Mouse (Mus musculus): ENCODE data around the gene Aldh1a2.

The Aldh1a2 gene

DNA sequence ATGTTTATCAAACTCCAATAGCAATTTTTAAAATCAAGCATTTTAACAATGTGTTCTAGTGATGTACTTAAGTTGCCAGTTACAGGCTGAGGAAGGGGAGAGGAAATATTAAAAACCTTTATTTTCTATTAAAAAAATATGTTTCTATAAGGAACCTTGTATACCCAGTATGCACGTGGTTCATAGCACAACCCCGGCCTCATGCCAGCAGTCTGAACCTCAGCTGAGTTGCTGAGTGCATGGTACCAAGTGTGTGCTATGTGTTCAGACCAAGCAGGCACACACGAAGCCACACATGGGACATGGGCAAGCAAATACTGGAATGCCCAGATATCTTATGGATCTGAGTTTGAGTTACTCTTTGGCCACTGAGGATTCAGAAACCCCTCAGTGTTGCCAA lies 74.2 kb downstream of the Aldh1a2 start:
- DNase-seq (ENCODE audit: low spot score): no peak

DNA sequence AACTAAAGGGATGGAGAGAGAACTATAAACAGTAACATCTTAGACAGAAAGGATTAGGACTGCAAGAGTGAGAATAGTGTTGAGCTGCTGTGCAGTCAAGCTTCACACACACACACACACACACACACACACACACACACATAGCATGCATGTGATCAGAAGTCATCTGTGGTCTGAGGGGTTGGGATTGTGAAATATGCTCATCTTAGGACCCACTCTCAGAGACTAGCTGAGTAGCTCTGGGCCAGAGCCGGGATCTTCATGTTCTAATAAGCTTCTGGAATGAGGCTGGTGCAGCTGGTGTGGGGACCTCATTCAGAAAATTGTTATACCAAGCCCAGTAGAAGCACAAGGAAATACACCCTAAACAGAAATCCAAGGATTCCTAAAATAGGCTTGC lies 75.1 kb downstream of the Aldh1a2 start:
- no peak for DNase-seq (ENCODE audit: low spot score)

DNA sequence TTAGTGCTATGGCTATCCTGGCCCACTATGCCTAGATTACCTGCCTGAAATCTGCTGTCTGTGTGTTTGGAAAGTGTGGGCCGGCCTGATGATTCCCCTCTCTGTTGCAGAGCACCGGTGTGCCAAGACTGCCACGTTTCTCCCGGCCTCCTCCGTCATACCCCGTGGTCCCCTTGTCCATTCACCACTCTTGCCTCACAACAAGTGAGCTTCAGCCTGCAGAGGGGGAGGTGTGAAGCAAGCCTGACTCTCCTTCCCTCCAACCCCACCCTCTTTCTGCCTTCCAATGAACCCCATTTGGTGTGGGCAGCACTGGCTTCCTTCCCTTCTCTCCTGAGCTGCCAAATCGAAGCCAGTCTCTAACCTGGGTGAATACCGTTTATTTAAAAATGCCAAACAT lies 79.9 kb downstream of the Aldh1a2 start:
- DNase-seq (ENCODE audit: low spot score): no peak

DNA sequence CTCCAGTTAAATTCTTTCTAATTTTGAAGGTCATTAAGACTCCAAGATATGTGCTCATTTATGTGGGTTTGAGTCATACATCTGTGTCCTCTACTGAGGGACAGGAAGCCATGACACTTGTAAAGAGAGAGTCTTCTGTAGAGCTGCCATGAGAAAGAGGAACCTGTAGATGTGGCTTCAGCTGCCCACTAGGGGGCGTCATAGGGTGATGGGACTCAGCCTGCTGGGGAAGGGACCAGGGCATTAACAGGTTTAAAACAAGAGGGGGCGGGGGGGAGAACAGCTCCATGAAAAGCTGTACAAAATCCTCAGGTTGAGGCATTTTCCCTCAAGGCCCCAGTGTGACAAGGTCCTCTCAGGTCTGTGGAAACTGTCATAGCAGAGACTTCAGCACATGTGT lies 88.0 kb downstream of the Aldh1a2 start:
- DNase-seq (ENCODE audit: low spot score): no peak

DNA sequence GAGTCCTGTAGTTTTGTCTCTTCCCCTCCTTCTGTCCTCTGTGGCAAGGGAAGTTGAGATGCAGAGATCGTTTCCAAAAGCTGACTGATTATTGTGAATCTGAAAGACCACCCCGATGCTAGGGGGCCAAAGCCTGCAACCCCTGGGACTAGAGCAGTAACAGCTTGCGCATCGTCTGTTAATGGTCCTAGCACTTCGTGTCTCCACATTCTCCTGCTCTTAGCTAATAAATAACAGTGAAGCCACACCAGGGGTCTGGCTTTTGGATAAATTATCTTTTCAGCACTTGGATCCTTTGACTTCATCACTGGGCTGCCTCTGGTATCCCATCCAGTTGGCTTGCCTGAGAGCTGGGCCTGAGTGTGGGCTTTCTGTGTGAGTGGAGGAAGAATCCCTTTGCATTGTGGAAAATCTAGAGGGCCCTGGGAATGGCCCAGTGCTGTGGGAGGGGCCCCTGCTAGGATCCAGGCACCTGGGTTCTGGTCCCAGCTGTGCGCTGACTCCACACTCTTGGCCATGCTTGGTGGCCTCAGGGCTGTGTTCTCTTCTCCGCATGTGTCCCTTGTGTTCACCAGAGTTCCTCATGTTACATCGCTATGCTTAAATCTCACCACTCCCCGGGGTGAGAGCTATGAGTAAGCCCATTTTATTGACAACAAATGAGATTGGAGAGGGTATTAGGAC lies 91.7 kb downstream of the Aldh1a2 start:
- DNase-seq (ENCODE audit: low spot score): no peak

DNA sequence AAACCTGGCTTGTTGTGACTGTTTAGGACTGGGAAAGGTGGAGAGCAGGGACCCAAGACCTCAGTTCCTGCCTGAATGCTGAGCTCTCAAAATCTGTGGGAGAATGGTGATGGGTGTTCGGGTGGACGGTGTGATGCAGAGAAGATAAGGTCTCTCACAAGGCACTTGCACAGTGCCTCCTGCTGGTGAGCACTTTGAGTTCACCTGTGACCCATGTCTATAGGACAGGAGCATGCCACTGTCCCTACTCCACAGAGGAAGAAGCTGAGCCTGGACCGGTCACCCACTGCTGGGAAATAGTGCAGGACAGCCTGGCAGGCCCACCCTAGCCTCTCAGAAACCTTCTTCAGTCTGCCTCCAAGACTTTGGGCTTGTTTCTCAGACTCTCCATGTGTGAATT lies 100.4 kb downstream of the Aldh1a2 start:
- no peak for DNase-seq (ENCODE audit: low spot score)

- DNase-seq (ENCODE audit: low spot score): no peak
These were observed 101.7 kb downstream of the Aldh1a2 start for GRCm38 (mm10) chr9:71317096-71317920.

GRCm38 (mm10) chr9:71317921-71318241 lies 102.3 kb downstream of the Aldh1a2 start:
- no peak for DNase-seq (ENCODE audit: low spot score)

DNA sequence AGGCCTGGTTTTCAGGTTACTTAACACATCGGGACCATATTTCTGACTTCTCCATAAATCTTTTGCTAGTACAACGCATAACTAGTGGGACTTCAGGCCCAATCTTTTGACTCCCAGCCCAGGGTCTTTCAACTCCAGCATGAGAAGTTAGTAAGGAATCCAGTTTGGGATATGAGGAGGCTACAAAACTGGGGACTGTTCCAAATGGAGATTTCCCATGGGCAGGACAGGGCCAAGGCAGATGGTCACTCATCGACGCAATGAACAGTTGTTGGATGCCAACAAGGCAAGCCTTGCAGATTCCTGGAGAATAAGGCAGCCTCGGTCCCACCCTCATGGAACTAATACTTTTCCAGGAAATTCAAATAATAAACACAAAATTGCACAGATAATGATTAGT lies 104.2 kb downstream of the Aldh1a2 start:
- no peak for DNase-seq (ENCODE audit: low spot score)

- no peak for DNase-seq (ENCODE audit: low spot score)
These were observed 104.9 kb downstream of the Aldh1a2 start for GRCm38 (mm10) chr9:71320246-71321155.

GRCm38 (mm10) chr9:71321436-71321835 lies 105.8 kb downstream of the Aldh1a2 start:
- no peak for DNase-seq (ENCODE audit: low spot score)

- no peak for DNase-seq (ENCODE audit: low spot score)
These were observed 106.3 kb downstream of the Aldh1a2 start for GRCm38 (mm10) chr9:71321871-71322270.

DNA sequence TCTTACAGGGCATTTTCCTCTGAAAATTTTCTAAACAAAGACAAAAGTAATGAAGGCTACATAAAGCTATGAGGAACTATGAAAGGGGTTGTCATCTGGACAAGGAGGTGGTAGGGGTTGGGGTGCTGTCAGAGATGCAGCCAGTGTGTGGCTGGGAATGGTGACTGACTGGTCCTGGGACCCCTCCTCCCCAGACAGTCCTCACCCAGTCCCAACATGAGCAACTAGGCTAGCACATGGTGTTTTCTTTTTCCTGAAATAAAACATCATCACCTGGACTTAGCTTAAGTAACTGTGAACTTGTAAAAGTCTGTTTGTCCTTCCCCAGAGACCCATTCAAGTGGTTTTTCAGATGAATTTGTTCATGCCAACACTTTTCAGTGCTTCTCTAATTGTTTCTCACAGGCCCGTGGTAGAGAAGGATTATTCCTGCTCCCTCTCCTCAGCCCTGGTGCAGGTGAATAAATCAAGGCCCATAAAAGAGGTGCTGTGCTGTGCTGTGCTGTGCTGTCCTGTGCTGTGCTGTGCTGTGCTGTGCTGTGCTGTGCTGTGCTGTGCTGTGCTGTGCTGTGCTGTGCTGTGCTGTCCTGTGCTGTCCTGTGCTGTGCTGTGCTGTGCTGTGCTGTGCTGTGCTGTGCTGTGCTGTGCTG lies 107.8 kb downstream of the Aldh1a2 start:
- no peak for DNase-seq (ENCODE audit: low spot score)

- no peak for DNase-seq (ENCODE audit: low spot score)
These were observed 108.5 kb downstream of the Aldh1a2 start for GRCm38 (mm10) chr9:71324060-71324459.

DNA sequence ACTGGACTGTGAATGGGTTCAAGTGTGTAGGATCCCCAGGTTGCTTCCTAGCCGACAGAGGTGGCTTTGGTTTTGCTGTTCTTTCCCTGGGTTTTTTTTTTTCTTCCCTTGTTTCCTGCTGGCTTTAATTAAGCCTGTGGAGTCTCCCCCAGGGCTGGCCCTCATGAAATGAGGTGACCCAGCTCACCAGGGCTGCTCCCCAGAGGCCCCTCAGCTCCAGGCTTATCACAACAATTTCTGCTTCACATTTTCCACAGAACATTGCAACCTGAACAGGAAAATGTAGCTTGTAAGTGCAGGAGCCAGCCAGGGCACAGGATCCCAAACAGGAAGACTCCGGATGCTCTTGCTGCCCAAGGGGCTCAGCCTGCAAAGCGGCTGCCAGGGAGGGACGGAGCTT lies 110.7 kb downstream of the Aldh1a2 start:
- DNase-seq (ENCODE audit: low spot score): no peak

GRCm38 (mm10) chr9:71331661-71332060 lies 116.1 kb downstream of the Aldh1a2 start:
- no peak for DNase-seq (ENCODE audit: low spot score)

DNA sequence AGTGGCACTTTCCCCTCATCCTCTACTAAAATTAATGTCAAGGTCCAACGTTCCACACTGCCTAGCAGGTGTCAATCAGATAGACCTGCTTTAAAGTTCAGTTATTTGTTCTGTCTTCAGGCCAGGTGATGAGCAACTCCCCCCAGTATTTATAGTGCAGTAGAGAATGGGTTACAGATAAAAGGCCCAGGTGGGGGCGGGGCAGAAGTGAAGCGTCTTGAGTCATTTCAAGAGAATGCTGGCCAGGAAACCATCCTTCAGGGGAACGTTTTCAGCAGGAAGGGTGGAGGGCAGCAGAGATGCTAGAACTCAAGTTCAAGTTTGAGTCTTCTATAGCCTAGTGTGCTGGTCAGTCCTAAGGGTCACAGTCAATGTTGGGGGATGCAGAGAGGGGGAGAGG lies 121.1 kb downstream of the Aldh1a2 start:
- no peak for DNase-seq (ENCODE audit: low spot score)

DNA sequence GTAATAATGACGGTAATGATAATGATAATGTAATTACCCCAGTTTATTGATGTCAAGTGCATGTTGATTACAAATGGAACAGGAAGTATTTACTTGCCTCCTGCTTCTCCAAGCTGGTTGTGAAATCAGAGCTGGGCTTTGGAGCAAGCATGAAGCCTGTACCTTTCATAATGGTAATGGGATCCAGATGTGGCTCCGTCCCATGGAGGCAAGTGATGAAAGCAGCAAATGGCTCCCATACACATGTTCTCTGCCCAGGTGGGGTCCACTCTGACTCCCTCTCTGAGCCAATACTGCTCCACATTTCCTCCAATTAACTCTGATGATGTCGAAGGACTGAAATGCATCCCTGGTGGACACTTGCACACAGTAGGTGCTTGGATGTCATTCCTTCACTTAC lies 121.8 kb downstream of the Aldh1a2 start:
- DNase-seq (ENCODE audit: low spot score): no peak

GRCm38 (mm10) chr9:71340116-71340515 lies 124.5 kb downstream of the Aldh1a2 start:
- no peak for DNase-seq (ENCODE audit: low spot score)

All from testis, postnatal 14 days (tissue).